Mouse (Mus musculus): ENCODE data around the gene Pbx3. TPM values are rescaled to one million over a fixed set of nuclear protein-coding genes. Genes with fewer than 3 reads are reported as not detected.

Pbx3 gene
- total RNA-seq, 2 experiments from 2014 or later, result 16.4 to 18.6 TPM

Other genes with a start within 250 kb of the Pbx3 start
- gene Mapkap1, start 33.6 kb upstream of the Pbx3 start, total RNA-seq (2021), result 10 to 100 TPM; 66.4 to 75.9 TPM